Mouse (Mus musculus) liver, postnatal 0 days (tissue): Measurements from ENCODE around the gene Mup14. TPM values are rescaled to one million over a fixed set of nuclear protein-coding genes. Genes with fewer than 3 reads are reported as not detected.
"Not testable (repeated sequence)": the region's sequence is repeated elsewhere in the genome, so short reads cannot be mapped to it uniquely, and the experiment has no call there.

Experiments
- ATAC-seq: fragments of 200-750 bp; cut with Nextera tagmentation; 2 replicates; pipeline ENCODE4 v1.8.0; 2017; ENCODE audit warnings: mild to moderate bottlenecking, moderate library complexity
- DNase-seq: peaks from one replicate; pipeline ENCODE4 v3.0.0-alpha.2; 2016
- H3K27ac ChIP-seq: fragments of 300-500 bp; sonication (generic); 2 replicates; pipeline ENCODE4 v1.5.1; 2014; ENCODE audit warnings: antibody characterized with exemption, moderate library complexity, mild to moderate bottlenecking, low read depth
- H3K27me3 ChIP-seq: fragments of 300-500 bp; sonication (generic); 2 replicates; pipeline ENCODE4 v1.6.1; 2014; ENCODE audit warnings: low read length, control low read depth, mixed read lengths; ENCODE audit not compliant: insufficient read depth
- H3K36me3 ChIP-seq: fragments of 300-500 bp; sonication (generic); replicated peaks from 2 replicates; pipeline ENCODE4 v1.6.1; 2014; ENCODE audit warnings: mild to moderate bottlenecking, control low read depth, low read length, moderate library complexity, mixed read lengths; ENCODE audit not compliant: insufficient read depth
- H3K4me1 ChIP-seq: fragments of 300-500 bp; sonication (generic); 2 replicates; pipeline ENCODE4 v1.6.1; 2014; ENCODE audit warnings: antibody characterized with exemption, mild to moderate bottlenecking, control low read depth; ENCODE audit not compliant: insufficient read depth
- H3K4me2 ChIP-seq: fragments of 300-500 bp; sonication (generic); 2 replicates; pipeline ENCODE4 v1.6.1; 2014; ENCODE audit warnings: low read depth, mild to moderate bottlenecking, low read length, moderate library complexity, mixed read lengths
- H3K4me3 ChIP-seq: fragments of 300-500 bp; sonication (generic); 2 replicates; pipeline ENCODE4 v1.5.1; 2014; ENCODE audit warnings: low read depth, low read length
- H3K9ac ChIP-seq: fragments of 300-500 bp; sonication (generic); replicated peaks from 2 replicates; pipeline ENCODE4 v1.6.1; 2014; ENCODE audit warnings: mild to moderate bottlenecking, moderate library complexity
- H3K9me3 ChIP-seq: fragments of 300-500 bp; sonication (generic); 2 replicates; pipeline ENCODE4 v1.6.1; 2016; ENCODE audit warnings: mild to moderate bottlenecking, control low read depth, low read length, mixed read lengths
- WGBS: fragments of 180-500 bp; shearing (Covaris S2); extraction: QIAGEN DNeasy Blood & Tissue Kit; methylation state at CpG from one replicate; pipeline ENCODE4 v1.1.7; 2014; ENCODE audit not compliant: insufficient replicate concordance; 5-methylcytosine and 5-hydroxymethylcytosine counted together
- polyA plus RNA-seq: library from polyadenylated mRNA; unstranded; fragments of >200 nt; fragmentation: Nextera tagmentation; extraction: Ambion mirVana; gene quantifications from 2 replicates; pipeline ENCODE4 v1.2.1, GENCODE M21; 2015

Gene Mup14
- not detected in 2 replicates for polyA plus RNA-seq

DNA sequence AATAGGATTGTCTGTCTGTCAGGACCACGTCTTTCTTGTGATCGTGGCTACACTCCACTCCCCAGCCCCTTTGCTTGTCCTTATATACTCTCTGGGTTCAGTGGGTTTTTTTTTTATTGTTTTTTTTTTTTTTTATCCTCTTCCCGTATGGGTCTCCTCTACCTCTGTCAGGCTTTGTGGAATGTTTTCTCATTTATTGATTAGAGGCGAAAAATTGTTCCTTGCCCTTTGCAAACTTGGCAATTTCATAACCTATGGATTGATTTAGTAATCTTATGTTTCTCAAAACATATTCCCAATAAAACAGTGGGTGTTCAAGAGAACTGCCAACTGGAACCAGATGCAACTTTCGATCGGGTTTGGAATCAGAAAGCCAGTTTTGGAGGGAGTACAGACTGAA, at the start of gene Mup14:
Mup14 (minus strand) TSS at position 101 of the 400 bp plus-strand sequence.
- not testable (repeated sequence) for H3K27ac ChIP-seq, H3K9me3 ChIP-seq, H3K27me3 ChIP-seq, H3K4me1 ChIP-seq, H3K9ac ChIP-seq, H3K4me2 ChIP-seq, DNase-seq, ATAC-seq, H3K4me3 ChIP-seq, H3K36me3 ChIP-seq
- 88% methylated on average over 4 of the region's 6 CpGs for WGBS

DNA sequence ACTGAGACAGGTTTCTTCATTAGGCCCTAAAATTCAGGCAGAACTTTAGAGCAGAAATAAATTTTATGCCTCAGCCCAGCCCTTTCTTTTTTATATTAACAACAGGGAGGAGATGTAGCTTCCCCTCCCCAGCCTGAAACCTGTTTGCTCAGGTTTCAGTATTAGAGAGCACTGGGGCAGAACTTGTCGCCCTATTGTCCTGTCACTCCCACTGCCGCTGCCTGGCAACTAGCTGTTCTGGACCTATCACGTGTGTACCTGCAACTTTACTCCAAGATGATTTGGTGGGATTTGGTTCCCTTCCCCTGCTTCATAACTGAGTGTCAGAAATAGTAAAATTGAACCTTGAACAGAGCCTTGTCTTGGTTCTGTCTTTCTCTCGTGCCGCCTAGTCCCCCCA, 34.3 kb upstream of the Mup14 start:
- H3K4me2 ChIP-seq, ATAC-seq, H3K4me3 ChIP-seq, H3K4me1 ChIP-seq, H3K9me3 ChIP-seq, H3K36me3 ChIP-seq, H3K27me3 ChIP-seq, H3K27ac ChIP-seq, DNase-seq, H3K9ac ChIP-seq: not testable (repeated sequence)
- WGBS, result 77% methylated on average over 3 of the region's 5 CpGs

Other genes starting within 250 kb of the Mup14 start
- not detected in 2 replicates for gene Mup13, start 75.7 kb downstream of the Mup14 start, polyA plus RNA-seq
- not detected in 2 replicates for gene Mup15, start 135.7 kb upstream of the Mup14 start, polyA plus RNA-seq
- not detected in 2 replicates for gene Mup16, start 215.5 kb upstream of the Mup14 start, polyA plus RNA-seq